Mouse (Mus musculus): Measurements from ENCODE around the gene Cblc. TPM values are rescaled to one million over a fixed set of nuclear protein-coding genes. Genes with fewer than 3 reads are reported as not detected.
A peak's percentile ranks its signal among the peaks of the same experiment; 100 is the strongest.

Cblc gene
- polyA plus RNA-seq, 1 experiment from 2014 or later: 0.54 TPM

GRCm38 (mm10) chr7:19763829-19764477 is 32.7 kb downstream of the Cblc start:
- Histone ChIP-seq H3K9me3 (ENCODE audit: control insufficient read depth, low read length) (no peaks in the 10 kb centered on the region), H3K4me3 (ENCODE audit: low read depth, low read length) (no peak overlapping the region), H3K27ac (ENCODE audit: low read depth, low read length) (no peak overlapping the region), H3K27me3 (ENCODE audit: control insufficient read depth, insufficient read depth, low read length) (peaks cover under 1% of the 10 kb centered on the region; the same call in 1 of the 2 replicates), H3K4me1 (ENCODE audit: control insufficient read depth, insufficient read depth, low read length) (no peaks in the 10 kb centered on the region), H3K4me2 (ENCODE audit: low read depth, low read length) (no peak overlapping the region), H3K9ac (replicated peaks; ENCODE audit: low read depth, low read length) (no peak overlapping the region), H3K36me3 (ENCODE audit: control insufficient read depth, insufficient read depth, low read length) (no peaks in the 10 kb centered on the region)
- 81% methylated on average over 13 of the region's 13 CpGs for WGBS
- no peak for ATAC-seq (ENCODE audit: low read depth)

DNA sequence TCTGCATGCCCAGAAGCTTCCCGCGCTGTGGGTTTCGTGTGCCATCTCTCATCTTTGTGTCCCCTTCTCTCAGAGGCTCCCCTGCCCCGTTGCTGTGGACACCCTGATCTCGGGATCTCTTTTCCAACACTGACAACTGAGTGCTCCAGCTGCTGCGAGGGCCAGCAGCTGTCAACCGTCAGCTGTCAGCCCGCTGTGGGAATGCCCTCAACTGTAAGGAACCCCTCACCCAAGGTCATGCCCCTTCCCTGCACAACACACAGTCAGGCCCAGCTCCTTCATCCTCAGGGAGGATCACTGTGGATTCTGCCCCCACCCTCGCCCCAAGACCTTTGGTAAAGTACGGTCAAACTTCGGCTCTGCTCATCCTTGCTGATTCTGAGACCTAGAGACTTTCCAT is 34.3 kb downstream of the Cblc start:
- 94% methylated on average over 11 of the region's 11 CpGs for WGBS
- H3K9ac ChIP-seq (replicated peaks; ENCODE audit: low read depth, low read length): no peak overlapping the region
- no peaks in the 10 kb centered on the region for H3K36me3 ChIP-seq (ENCODE audit: control insufficient read depth, insufficient read depth, low read length)
- H3K4me1 ChIP-seq (ENCODE audit: control insufficient read depth, insufficient read depth, low read length): no peaks in the 10 kb centered on the region
- no peak for ATAC-seq (ENCODE audit: low read depth)
- H3K4me2 ChIP-seq (ENCODE audit: low read depth, low read length): no peak overlapping the region
- H3K27ac ChIP-seq (ENCODE audit: low read depth, low read length): no peak overlapping the region
- no peaks in the 10 kb centered on the region for H3K9me3 ChIP-seq (ENCODE audit: control insufficient read depth, low read length)
- no peak overlapping the region for H3K4me3 ChIP-seq (ENCODE audit: low read depth, low read length)
- H3K27me3 ChIP-seq (ENCODE audit: control insufficient read depth, insufficient read depth, low read length): no peaks in the 10 kb centered on the region

DNA sequence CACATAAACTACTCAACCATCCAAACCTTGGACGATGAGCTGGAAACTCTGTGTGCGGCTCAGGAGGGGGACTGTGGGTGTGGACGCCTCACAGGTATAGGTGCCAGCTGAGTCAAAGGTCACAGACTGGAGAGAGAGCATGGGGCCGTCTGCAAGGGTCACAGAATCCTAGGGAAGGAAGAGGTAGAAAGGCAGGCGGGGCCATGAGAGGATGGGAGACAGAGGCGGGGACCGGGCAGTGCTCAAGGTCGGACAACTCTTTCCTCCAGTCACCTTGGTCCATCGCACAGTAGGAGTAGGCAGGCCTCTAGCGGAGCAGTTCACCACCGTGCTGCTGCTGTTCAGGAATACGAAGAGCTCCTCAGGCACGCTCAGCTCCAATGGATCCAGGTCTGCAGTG is 36.6 kb downstream of the Cblc start:
- Histone ChIP-seq H3K36me3 (ENCODE audit: control insufficient read depth, insufficient read depth, low read length) (no peaks in the 10 kb centered on the region), H3K27ac (ENCODE audit: low read depth, low read length) (no peak overlapping the region), H3K4me3 (ENCODE audit: low read depth, low read length) (no peak overlapping the region), H3K4me2 (ENCODE audit: low read depth, low read length) (no peak overlapping the region), H3K9me3 (ENCODE audit: control insufficient read depth, low read length) (no peaks in the 10 kb centered on the region), H3K9ac (replicated peaks; ENCODE audit: low read depth, low read length) (no peak overlapping the region), H3K4me1 (ENCODE audit: control insufficient read depth, insufficient read depth, low read length) (no peaks in the 10 kb centered on the region), H3K27me3 (ENCODE audit: control insufficient read depth, insufficient read depth, low read length) (no peaks in the 10 kb centered on the region)
- ATAC-seq (ENCODE audit: low read depth): no peak
- 91% methylated on average over 13 of the region's 13 CpGs for WGBS

- Histone ChIP-seq H3K36me3 (ENCODE audit: control insufficient read depth, insufficient read depth, low read length) (no peaks in the 10 kb centered on the region), H3K4me2 (ENCODE audit: low read depth, low read length) (no peak overlapping the region), H3K4me3 (ENCODE audit: low read depth, low read length) (no peak overlapping the region), H3K27me3 (ENCODE audit: control insufficient read depth, insufficient read depth, low read length) (no peaks in the 10 kb centered on the region), H3K27ac (ENCODE audit: low read depth, low read length) (no peak overlapping the region), H3K4me1 (ENCODE audit: control insufficient read depth, insufficient read depth, low read length) (no peaks in the 10 kb centered on the region), H3K9ac (replicated peaks; ENCODE audit: low read depth, low read length) (no peak overlapping the region), H3K9me3 (ENCODE audit: control insufficient read depth, low read length) (no peaks in the 10 kb centered on the region)
- 90% methylated on average over 13 of the region's 13 CpGs for WGBS
- ATAC-seq (ENCODE audit: low read depth): no peak
These were observed 38.0 kb downstream of the Cblc start for GRCm38 (mm10) chr7:19758623-19759022.

- no peaks in the 10 kb centered on the region for H3K27me3 ChIP-seq (ENCODE audit: control insufficient read depth, insufficient read depth, low read length)
- no peak overlapping the region for H3K4me2 ChIP-seq (ENCODE audit: low read depth, low read length)
- ATAC-seq (ENCODE audit: low read depth): peak; percentile 31; the same call in 1 of the 2 replicates
- H3K9me3 ChIP-seq (ENCODE audit: control insufficient read depth, low read length): no peaks in the 10 kb centered on the region
- H3K4me3 ChIP-seq (ENCODE audit: low read depth, low read length): no peak overlapping the region
- H3K9ac ChIP-seq (replicated peaks; ENCODE audit: low read depth, low read length): no peak overlapping the region; the same call in 1 of the 2 replicates
- H3K36me3 ChIP-seq (ENCODE audit: control insufficient read depth, insufficient read depth, low read length): no peaks in the 10 kb centered on the region
- no peak overlapping the region for H3K27ac ChIP-seq (ENCODE audit: low read depth, low read length)
- no peaks in the 10 kb centered on the region for H3K4me1 ChIP-seq (ENCODE audit: control insufficient read depth, insufficient read depth, low read length)
- 77% methylated on average over 24 of the region's 24 CpGs for WGBS
These were observed 40.5 kb downstream of the Cblc start for GRCm38 (mm10) chr7:19755851-19756786.

DNA sequence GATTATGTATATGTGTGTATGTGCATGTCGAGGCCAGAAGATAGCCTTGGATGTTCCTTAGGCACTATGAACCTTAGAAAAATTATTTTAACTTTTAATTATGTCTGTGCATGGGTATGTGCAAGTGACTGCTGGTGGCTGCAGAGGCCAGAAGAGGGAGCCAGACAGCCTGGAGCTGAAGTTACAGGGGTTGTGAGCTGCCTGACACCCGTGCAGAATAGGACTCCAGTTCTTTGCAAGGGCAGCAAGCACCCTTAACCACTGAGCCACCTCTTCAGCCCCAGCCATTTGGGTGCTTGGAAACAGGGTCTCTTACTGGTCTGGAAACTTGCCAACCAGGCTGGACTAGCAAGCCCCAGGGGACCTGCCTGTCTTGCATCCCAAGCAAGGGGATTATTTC is 41.6 kb downstream of the Cblc start:
- ATAC-seq (ENCODE audit: low read depth): no peak
- no peak overlapping the region for H3K4me2 ChIP-seq (ENCODE audit: low read depth, low read length)
- no peak overlapping the region for H3K9ac ChIP-seq (replicated peaks; ENCODE audit: low read depth, low read length)
- WGBS: 87% methylated on average over 2 of the region's 2 CpGs
- no peaks in the 10 kb centered on the region for H3K27me3 ChIP-seq (ENCODE audit: control insufficient read depth, insufficient read depth, low read length)
- H3K9me3 ChIP-seq (ENCODE audit: control insufficient read depth, low read length): no peaks in the 10 kb centered on the region
- no peak overlapping the region for H3K27ac ChIP-seq (ENCODE audit: low read depth, low read length)
- H3K4me1 ChIP-seq (ENCODE audit: control insufficient read depth, insufficient read depth, low read length): peaks cover 3% of the 10 kb centered on the region; the same call in 1 of the 2 replicates
- H3K4me3 ChIP-seq (ENCODE audit: low read depth, low read length): no peak overlapping the region
- no peaks in the 10 kb centered on the region for H3K36me3 ChIP-seq (ENCODE audit: control insufficient read depth, insufficient read depth, low read length)

DNA sequence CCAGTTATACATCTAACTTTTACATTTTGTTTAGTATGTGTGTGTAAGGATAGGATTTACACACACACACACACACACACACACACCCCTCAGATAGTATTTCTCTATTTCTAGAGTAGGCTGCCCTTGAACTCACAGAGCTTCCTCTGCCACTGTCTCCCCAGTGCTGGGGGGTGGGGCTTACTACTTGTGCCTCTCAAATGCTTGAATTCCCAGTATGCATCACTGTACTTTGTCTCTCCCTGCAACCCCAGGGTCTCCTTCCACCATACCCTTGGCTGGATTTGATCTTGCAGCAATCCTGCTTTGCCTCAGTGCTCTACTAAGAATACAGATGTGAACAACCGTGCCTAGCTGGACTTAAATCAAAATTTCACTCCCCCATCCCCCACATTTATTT is 42.5 kb downstream of the Cblc start:
- H3K4me2 ChIP-seq (ENCODE audit: low read depth, low read length): no peak overlapping the region
- no peak overlapping the region for H3K27ac ChIP-seq (ENCODE audit: low read depth, low read length)
- H3K27me3 ChIP-seq (ENCODE audit: control insufficient read depth, insufficient read depth, low read length): no peaks in the 10 kb centered on the region
- H3K4me3 ChIP-seq (ENCODE audit: low read depth, low read length): no peak overlapping the region
- no peak overlapping the region for H3K9ac ChIP-seq (replicated peaks; ENCODE audit: low read depth, low read length)
- no peak for ATAC-seq (ENCODE audit: low read depth)
- WGBS: 94% methylated on average over 1 of the region's 1 CpGs
- no peaks in the 10 kb centered on the region for H3K9me3 ChIP-seq (ENCODE audit: control insufficient read depth, low read length)
- H3K4me1 ChIP-seq (ENCODE audit: control insufficient read depth, insufficient read depth, low read length): peaks cover 3% of the 10 kb centered on the region; the same call in 1 of the 2 replicates
- H3K36me3 ChIP-seq (ENCODE audit: control insufficient read depth, insufficient read depth, low read length): no peaks in the 10 kb centered on the region

GRCm38 (mm10) chr7:19753587-19753986 is 43.0 kb downstream of the Cblc start:
- no peak overlapping the region for H3K4me3 ChIP-seq (ENCODE audit: low read depth, low read length)
- H3K4me2 ChIP-seq (ENCODE audit: low read depth, low read length): no peak overlapping the region
- H3K9me3 ChIP-seq (ENCODE audit: control insufficient read depth, low read length): no peaks in the 10 kb centered on the region
- peaks cover 3% of the 10 kb centered on the region; the same call in 1 of the 2 replicates for H3K4me1 ChIP-seq (ENCODE audit: control insufficient read depth, insufficient read depth, low read length)
- ATAC-seq (ENCODE audit: low read depth): no peak
- H3K27ac ChIP-seq (ENCODE audit: low read depth, low read length): no peak overlapping the region
- no peak overlapping the region for H3K9ac ChIP-seq (replicated peaks; ENCODE audit: low read depth, low read length)
- no peaks in the 10 kb centered on the region for H3K36me3 ChIP-seq (ENCODE audit: control insufficient read depth, insufficient read depth, low read length)
- WGBS: 73% methylated on average over 7 of the region's 7 CpGs
- no peaks in the 10 kb centered on the region for H3K27me3 ChIP-seq (ENCODE audit: control insufficient read depth, insufficient read depth, low read length)

DNA sequence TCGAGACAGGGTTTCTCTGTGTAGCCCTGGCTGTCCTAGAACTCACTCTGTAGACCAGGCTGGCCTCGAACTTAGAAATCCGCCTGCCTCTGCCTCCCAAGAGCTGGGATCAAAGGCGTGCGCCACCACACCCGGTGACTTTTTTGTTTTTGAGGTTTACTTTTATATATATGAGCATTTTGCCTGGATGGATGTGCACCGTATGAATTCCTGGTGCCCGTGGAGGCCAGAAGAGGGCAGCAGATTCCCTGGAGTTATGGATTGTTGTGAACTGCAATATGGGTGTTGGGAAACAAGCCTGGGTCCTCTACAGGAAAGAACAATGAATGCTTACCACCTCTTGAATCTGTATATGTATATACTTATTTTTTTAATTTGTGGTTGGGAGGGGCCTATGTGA is 44.0 kb downstream of the Cblc start:
- ATAC-seq (ENCODE audit: low read depth): no peak
- Histone ChIP-seq H3K36me3 (ENCODE audit: control insufficient read depth, insufficient read depth, low read length) (no peaks in the 10 kb centered on the region), H3K9me3 (ENCODE audit: control insufficient read depth, low read length) (no peaks in the 10 kb centered on the region), H3K27me3 (ENCODE audit: control insufficient read depth, insufficient read depth, low read length) (no peaks in the 10 kb centered on the region), H3K4me2 (ENCODE audit: low read depth, low read length) (no peak overlapping the region), H3K4me1 (ENCODE audit: control insufficient read depth, insufficient read depth, low read length) (peaks cover 8% of the 10 kb centered on the region; the same call in 1 of the 2 replicates), H3K9ac (replicated peaks; ENCODE audit: low read depth, low read length) (no peak overlapping the region), H3K4me3 (ENCODE audit: low read depth, low read length) (no peak overlapping the region), H3K27ac (ENCODE audit: low read depth, low read length) (no peak overlapping the region)
- 71% methylated on average over 8 of the region's 8 CpGs for WGBS

Data from neural tube, embryonic 14.5 days (tissue).